Mouse (Mus musculus) E14TG2a.4 (cell line): ENCODE data around the gene Cntfr.

Experiments
- CTCF ChIP-seq: conservative IDR thresholded peaks from 2 replicates; pipeline ENCODE4 v1.5.1; 2014; ENCODE audit warnings: low read length
- POU5F1 ChIP-seq: IDR thresholded peaks from 2 replicates; pipeline ENCODE4 v1.6.1; 2014; ENCODE audit warnings: low read length, borderline replicate concordance

DNA sequence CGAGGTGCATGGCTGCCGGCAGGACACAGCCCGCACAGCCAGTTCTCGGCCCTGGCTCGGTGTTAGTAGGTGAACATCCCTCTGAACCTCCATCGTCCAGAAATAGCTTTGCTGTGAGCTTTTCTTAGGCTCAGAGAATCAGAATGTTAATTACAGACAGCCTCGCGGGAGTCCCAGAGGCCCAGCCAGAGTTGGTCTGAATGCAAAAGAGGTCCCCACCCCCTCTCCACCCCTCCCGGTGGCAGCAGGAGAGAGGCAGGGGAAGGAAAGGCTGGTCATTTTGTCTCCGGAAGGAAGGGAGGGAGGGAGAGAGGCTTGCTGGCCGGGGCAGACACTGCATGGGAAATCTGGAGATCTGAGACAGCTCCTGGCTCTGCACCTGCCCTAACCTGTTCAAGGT is 65.5 kb downstream of the Cntfr start:
- TF ChIP-seq CTCF (no peak), POU5F1 (no peak)
